Mouse (Mus musculus): Measurements from ENCODE around the gene Abr.

Gene Abr

GRCm38 (mm10) chr11:76622152-76622565 lies at the start of gene Abr:
Abr (minus strand) TSS chr11:76622314.
- no peak for DNase-seq (ENCODE audit: low read depth, low spot score)

DNA sequence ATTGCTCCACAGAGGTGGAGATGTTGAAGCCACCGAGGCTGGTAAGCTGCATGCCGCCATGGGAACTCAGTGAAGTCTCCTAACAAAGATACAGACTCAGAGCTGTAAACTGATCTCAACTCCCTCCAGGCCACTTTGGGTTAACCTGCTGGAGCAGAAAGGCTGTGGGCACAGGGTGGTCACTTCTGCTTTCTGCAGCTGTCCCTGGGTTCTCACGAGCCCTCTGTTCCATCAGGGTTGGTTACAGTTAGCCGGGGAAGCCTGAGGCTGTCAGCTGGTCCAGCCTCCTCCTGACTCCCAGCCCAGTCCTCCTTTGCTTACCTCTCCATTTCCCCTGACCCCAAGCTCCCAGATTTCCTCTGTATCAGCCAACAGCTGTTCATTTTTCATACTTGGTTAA lies 45.7 kb upstream of the Abr start:
- DNase-seq (ENCODE audit: low read depth, low spot score), result no peak

DNA sequence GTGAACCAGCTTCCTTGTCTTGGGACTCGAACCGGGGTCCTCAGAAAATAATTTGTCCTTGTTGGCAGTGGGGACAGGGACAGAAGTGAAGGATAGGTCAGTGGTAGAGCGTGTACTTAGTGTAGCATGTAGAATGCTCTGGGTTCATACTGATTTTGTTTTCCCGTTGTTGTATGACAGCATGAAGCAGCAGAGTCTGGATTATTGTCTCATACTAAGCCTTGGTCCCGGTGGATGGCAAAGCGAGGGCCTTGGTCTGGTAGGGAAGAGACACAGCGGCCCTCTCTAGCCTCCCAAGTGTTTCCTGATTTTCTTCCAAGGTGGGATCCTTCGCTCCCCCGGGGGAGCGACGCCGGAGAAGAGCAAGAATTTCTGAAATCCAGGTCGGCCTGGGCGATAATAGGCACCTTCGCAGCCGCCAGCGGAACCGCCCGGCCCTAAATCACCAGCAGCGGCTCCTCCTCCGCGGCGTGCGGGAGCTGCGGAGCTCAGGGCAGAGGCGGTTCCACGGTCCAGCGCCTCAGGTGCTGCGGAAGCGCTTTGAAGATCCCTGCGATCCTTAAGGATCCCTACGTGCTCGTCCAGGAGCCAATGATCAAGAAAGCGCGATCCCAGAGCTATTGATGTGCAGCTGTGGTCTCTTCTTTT lies 44.0 kb upstream of the Abr start:
- DNase-seq (ENCODE audit: low read depth, low spot score), result no peak

- no peak for DNase-seq (ENCODE audit: low read depth, low spot score)
These were observed 39.8 kb upstream of the Abr start for GRCm38 (mm10) chr11:76661790-76662468.

DNA sequence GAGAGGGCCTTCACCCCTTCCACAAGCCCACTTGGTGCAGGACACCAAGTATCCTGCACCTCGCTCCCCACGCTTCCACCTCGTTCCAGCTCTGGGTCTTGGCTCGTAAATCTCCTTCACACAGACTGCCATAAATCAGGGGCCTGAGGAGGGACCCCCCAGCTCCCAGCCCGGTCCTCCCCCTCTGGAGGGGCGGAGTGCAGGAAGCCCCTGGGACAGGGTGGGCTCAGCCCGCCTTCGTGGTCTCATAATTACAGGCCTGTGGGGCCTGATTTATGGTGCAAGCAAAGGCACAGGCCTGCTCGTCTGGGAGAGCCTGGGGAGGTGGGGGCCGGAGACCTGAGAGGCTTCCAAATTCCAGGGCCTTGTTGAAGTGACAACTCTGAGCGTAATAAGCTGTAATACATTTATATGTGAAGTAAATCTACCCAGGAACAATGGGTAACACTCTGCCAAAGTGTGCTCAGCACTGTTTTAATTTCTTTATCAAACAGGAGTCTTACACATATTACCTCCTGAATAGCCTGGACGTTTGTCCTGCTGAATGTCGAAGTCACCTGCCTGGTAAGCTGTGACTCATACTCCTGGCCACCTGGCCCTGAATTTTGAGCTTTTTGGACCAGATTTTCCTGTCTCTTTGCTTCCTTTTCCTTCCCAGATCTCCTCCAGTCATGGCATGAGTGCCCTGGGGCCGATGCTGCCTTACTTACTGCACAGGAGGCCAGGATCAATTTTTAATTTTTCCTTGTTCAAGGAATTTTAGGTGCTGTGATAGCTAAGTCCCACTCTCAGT lies 37.2 kb upstream of the Abr start:
- DNase-seq (ENCODE audit: low read depth, low spot score), result peak; percentile 68

GRCm38 (mm10) chr11:76657450-76657970 lies 35.4 kb upstream of the Abr start:
- no peak for DNase-seq (ENCODE audit: low read depth, low spot score)

- DNase-seq (ENCODE audit: low read depth, low spot score), result peak; percentile 71
These were observed 33.0 kb upstream of the Abr start for GRCm38 (mm10) chr11:76655106-76655505.

DNA sequence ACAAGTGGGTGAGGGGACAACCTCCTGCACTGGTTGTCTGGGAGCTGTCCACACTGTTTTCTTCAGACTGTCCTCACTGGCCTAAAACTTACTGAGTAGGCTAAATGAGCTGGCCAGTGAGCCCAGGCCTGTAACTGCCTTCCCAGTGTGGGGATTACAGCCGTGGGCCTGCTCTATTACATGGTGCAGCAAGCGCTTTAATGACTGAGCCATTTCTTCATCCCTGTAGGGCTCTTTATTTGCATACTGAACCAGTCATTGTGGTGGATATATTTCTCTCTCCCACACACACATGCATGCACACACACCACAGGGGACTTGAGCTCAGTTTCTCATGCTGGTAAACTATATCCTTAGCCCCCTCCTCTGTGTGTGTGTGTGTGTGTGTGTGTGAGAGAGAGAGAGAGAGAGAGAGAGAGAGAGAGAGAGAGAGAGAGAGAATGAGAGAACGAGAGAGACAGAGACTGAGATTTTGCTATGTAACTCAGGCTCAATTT lies 30.8 kb upstream of the Abr start:
- no peak for DNase-seq (ENCODE audit: low read depth, low spot score)

DNA sequence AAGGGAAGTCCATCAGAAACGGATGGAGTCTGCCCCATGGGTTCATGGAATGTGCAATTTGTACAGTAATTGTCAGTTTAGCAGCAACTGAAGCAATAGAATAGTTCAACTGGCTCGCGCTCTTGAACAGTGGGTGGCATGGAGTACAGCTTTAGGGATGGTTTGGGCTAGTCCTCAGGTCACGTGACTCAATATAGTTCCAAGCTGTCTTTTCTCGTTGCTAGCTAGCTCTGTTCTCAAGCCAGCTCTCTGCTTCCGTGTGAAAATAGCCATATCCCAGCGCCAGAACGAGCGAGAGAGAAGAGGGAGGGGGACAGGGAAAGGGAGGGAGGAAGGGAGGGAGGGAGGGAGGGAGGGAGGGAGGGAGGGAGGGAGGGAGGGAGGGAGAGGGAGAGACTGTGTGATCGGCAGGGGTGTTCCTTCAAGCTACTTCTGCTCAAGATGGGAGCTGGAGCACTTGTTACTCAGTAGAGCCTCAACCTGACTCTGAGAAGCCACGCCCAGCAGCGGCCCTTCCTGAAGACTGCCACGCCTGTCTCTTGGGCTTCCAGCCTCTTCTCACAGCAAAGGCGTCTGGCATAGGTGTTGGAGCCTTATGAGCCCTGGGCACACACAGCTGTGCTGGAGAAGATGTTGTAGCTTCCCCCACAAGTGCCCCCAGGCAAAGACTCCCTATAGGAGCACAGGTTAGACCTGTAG lies 28.9 kb upstream of the Abr start:
- DNase-seq (ENCODE audit: low read depth, low spot score), result no peak

- peak; percentile 86 for DNase-seq (ENCODE audit: low read depth, low spot score)
These were observed 25.4 kb upstream of the Abr start for GRCm38 (mm10) chr11:76647500-76647899.

GRCm38 (mm10) chr11:76647062-76647461 lies 24.9 kb upstream of the Abr start:
- peak; percentile 62 for DNase-seq (ENCODE audit: low read depth, low spot score)

- peak; percentile 89 for DNase-seq (ENCODE audit: low read depth, low spot score)
These were observed 23.8 kb upstream of the Abr start for GRCm38 (mm10) chr11:76645955-76646354.

DNA sequence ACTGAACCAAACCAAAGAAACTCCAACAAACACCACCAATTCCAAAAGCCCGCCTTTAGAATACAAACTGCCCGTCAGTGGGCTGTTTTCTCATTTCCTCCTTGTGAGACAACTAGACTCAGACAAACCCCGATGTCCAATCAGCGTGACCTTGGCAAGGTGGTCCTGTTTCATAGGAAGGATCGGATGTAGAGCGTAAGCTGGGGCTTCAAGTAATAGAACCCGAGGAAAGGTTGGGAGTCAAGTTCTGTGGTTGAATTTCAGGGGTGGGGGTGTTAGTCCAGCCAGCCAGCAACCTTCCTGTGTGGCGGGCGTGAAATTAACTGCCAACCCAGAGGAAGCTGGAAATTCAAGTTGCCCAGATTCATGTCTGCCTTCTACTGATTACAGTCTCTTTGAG lies 22.9 kb upstream of the Abr start:
- DNase-seq (ENCODE audit: low read depth, low spot score), result no peak

DNA sequence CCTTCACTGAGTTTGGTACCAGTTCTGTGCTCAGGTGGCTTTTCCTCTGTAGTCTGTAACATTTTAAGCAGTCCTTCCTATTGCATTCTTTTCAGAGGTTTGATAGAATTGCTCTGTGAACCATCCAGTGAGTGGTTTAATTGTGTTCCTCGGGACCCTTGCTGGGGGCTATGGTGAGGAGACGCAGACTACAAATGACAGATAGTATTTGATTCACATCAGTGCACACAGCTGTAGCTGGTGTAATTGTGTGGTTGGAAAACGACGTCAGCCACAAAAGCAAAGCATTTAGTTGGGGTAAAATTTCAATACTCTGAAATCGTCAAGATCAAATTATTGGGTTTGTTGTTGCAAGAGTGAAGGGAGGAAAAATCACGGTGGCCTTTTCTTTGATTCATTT lies 22.1 kb upstream of the Abr start:
- no peak for DNase-seq (ENCODE audit: low read depth, low spot score)

DNA sequence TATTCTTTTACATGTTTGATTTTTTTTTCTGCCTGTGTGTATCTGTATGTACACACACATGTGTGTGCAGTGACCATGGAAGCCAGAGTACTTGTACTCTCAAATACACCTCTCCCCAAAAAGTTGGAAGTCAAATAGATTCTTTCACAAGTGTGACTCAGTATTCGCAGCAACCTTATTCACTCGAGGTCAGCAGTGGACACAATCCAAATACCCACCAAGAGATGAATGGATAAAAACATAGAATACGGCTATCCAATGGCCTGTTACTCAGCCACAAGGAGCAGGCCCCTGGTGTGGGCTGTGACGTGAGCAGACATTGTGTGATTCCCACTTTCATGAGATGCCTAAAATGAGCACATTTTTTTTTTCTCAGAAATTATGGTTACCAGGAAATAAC lies 18.1 kb upstream of the Abr start:
- no peak for DNase-seq (ENCODE audit: low read depth, low spot score)

- DNase-seq (ENCODE audit: low read depth, low spot score), result no peak
These were observed 17.3 kb upstream of the Abr start for GRCm38 (mm10) chr11:76639269-76639985.

DNA sequence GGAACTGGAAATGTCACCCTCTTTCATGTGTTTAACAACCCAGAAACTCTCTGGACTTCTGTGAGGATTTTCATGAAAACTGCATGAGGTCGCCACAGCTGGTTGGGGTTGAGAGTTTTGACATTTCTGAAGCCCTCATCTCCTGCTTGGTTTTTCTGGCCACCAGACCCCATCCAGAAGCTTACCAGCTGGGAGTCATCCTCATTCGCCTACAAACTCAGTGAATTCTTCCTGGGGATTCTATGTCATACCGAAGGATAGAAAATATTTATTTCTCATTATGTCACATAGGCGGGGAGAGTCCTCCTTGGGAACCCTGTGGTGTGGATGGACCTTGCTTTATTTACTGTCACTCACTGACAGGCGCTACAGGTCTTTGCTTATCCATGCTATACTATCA lies 8.4 kb upstream of the Abr start:
- DNase-seq (ENCODE audit: low read depth, low spot score), result no peak

- DNase-seq (ENCODE audit: low read depth, low spot score), result no peak
These were observed 7.9 kb upstream of the Abr start for GRCm38 (mm10) chr11:76630023-76630422.

DNA sequence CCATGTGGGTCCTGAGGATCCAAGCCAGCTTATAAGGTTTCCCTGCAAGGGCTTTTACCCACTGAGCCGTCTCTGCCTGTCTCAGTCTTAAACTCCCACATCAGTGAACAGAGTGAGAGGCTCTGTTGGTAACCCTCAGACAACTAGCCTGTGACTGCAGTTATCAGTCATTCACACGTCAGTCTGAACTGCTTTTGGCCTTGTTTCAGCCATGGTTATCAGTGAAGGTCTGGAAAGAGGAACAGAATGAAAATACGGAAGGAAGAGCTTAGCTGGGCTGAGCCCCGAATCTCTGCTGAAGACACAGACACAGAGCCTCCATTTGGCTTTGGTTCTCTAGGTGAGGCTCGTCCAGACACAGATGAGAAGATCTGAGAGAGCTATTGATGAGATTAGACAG lies 6.5 kb upstream of the Abr start:
- no peak for DNase-seq (ENCODE audit: low read depth, low spot score)

GRCm38 (mm10) chr11:76624881-76625280 lies 2.8 kb upstream of the Abr start:
- DNase-seq (ENCODE audit: low read depth, low spot score), result no peak

- DNase-seq (ENCODE audit: low read depth, low spot score), result no peak
These were observed 2.0 kb upstream of the Abr start for GRCm38 (mm10) chr11:76624071-76624470.

All from forelimb bud, embryonic 11.5 days (tissue).